Mouse (Mus musculus) urinary bladder, postnatal 25 days (tissue): ENCODE measurements around the gene Kndc1.

Experiments used
- DNase-seq: peaks from one replicate; pipeline ENCODE4 v3.0.0; 2022; ENCODE audit warnings: low spot score

The Kndc1 gene

DNA sequence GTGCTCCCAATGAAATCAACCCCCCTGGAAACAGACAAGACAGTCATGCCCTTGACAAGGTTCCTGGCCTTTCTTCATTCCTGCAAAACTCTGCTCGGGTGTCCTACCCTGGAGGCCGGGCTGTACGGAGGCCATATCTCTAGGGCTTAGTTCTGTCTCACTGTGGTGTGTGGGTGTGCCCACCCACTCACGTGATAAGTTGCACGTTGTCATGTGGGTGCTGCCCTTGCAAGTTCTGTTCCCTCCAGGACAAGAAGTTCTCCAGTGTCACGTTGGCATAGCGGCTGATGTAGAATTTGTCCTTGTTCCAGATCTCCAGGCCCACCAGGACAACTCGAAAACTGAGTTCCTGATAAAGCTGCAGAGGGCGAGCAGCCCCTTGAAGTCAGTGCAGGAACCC is 93.8 kb downstream of the Kndc1 start:
- DNase-seq: no peak

DNA sequence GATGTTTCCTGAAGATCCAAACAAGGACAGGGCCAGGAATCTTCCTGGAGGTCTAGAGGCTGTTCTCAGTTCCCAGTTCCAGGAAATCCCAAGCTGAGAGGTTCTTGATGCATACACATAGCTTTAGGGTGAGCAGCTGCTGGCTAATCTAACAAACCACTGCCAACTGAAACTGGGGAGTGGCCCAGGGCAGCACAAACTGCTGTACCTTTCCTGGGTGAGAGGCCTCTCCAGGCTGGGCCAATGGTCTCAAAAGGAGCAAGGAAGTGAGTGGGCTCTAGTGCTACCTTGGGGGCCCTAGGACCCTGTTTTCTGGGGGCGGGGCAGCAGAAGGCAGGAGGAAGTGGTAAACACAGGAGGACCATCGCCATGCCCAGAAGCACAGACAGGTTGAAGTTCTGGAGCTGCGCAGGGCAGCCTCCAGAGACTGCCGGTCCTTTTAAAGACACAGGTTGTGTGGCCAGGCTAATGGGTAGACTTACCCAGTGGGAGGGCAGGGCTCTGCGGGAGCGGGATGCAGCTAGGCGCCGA is 96.4 kb downstream of the Kndc1 start:
- no peak for DNase-seq
